Comparison of ENCODE assay signal across 8 mouse cellular contexts in the genomic region with DNA sequence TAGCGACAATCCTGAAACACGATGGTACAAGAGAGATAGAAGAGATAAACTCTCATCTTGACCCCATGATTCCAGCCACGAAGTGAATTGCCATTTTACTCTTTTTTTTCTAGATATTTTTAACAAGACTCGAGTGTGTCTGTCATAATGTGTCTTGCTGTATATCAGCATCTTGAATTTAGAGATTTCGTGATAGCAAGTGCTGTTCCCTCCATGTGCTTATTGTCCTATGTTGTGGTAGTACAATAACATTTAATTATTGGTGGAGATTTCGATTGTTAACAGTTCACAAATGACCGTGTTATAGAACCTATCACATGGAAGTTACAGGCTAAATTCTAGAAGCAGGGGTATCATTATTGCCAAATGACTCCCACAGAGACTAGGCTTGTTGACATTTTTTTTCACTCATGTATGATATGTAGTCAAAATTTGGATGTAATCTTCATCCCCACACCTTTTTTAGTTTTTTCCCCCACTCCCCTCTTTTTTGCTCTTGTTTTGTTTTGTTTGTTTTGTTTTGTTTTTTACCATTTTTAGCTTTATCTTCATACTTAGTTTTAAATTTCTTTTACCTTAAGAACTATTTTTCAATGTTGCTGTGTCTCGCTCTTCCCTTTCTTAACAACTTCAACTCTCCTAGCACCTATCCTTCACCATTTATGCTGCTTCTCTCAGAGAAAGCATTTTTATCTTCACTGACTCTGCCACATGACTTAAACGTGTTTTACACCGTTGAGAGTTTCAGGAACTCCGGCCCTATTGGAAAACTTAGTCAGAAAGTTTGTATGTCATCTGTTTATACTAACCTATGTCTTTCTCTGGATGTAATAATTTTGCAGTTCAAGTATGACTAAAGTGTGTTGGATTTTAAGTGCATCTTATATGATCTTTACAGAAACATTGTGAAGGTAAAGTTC. TPM values are rescaled to one million over a fixed set of nuclear protein-coding genes. Genes with fewer than 3 reads are reported as not detected.
A peak's percentile ranks its signal among the peaks of the same experiment; 100 is the strongest.
DNase-seq lines count a peak whose midpoint lies in the region; ATAC-seq lines count a peak whose summit lies in the region.

No protein-coding gene starts in this region.

- WGBS in kidney, embryonic 14.5 days, result 37% methylated on average over 11 of the region's 11 CpGs
- 41% methylated on average over 11 of the region's 11 CpGs for WGBS in hindbrain, embryonic 14.5 days
- 40% methylated on average over 11 of the region's 11 CpGs for WGBS in midbrain, embryonic 14.5 days

- H3K4me2 ChIP-seq in kidney, embryonic 14.5 days (replicated peaks; ENCODE audit: low read depth, low read length), result peak overlapping the region; percentile 71
- H3K4me2 ChIP-seq in hindbrain, embryonic 14.5 days (replicated peaks), result peak overlapping the region; percentile 82
- peak overlapping the region; percentile 64 for H3K4me2 ChIP-seq in midbrain, embryonic 14.5 days (ENCODE audit: low read length)

- peaks cover 10% of the 10 kb centered on the region; the same call in 1 of the 2 replicates for H3K36me3 ChIP-seq in kidney, embryonic 14.5 days (ENCODE audit: control insufficient read depth, insufficient read depth, low read length)
- H3K36me3 ChIP-seq in hindbrain, embryonic 14.5 days (replicated peaks; ENCODE audit: control insufficient read depth, insufficient read depth), result peaks cover 20% of the 10 kb centered on the region
- H3K36me3 ChIP-seq in midbrain, embryonic 14.5 days (ENCODE audit: control insufficient read depth, insufficient read depth, low read length), result peaks cover 7% of the 10 kb centered on the region

- H3K4me1 ChIP-seq in kidney, embryonic 14.5 days (ENCODE audit: control insufficient read depth, insufficient read depth, low read length), result peaks cover 9% of the 10 kb centered on the region; the same call in 1 of the 2 replicates
- H3K4me1 ChIP-seq in brown adipose tissue, adult 24 weeks (ENCODE audit: control insufficient read depth, insufficient read depth, insufficient read length, low read length), result peaks cover 10% of the 10 kb centered on the region; the same call in 1 of the 2 replicates
- peaks cover 36% of the 10 kb centered on the region for H3K4me1 ChIP-seq in hindbrain, embryonic 14.5 days (replicated peaks; ENCODE audit: control insufficient read depth, insufficient read depth, low read length)
- H3K4me1 ChIP-seq in midbrain, embryonic 14.5 days (ENCODE audit: control insufficient read depth, insufficient read depth, low read length), result peaks cover 19% of the 10 kb centered on the region

- peak overlapping the region; percentile 77 for H3K9ac ChIP-seq in kidney, embryonic 14.5 days (ENCODE audit: low read depth, low read length)
- H3K9ac ChIP-seq in hindbrain, embryonic 14.5 days, result peak overlapping the region; percentile 90
- H3K9ac ChIP-seq in midbrain, embryonic 14.5 days (replicated peaks; ENCODE audit: low read length), result peak overlapping the region; percentile 83

- ATAC-seq in kidney, embryonic 14.5 days (ENCODE audit: low FRiP score, low TSS enrichment), result no peak
- ATAC-seq in hindbrain, embryonic 14.5 days (ENCODE audit: low FRiP score), result no peak
- ATAC-seq in midbrain, embryonic 14.5 days (ENCODE audit: low FRiP score, low TSS enrichment), result no peak

- H3K4me3 ChIP-seq in kidney, embryonic 14.5 days (ENCODE audit: low read length), result peak overlapping the region; percentile 62
- H3K4me3 ChIP-seq in brown adipose tissue, adult 24 weeks (ENCODE audit: insufficient read depth, low read depth, low read length), result peak overlapping the region; percentile 81
- peak overlapping the region; percentile 88 for H3K4me3 ChIP-seq in hindbrain, embryonic 14.5 days (replicated peaks; ENCODE audit: low read length)
- peak overlapping the region; percentile 79 for H3K4me3 ChIP-seq in midbrain, embryonic 14.5 days (replicated peaks; ENCODE audit: low read depth, low read length)

- no peak for DNase-seq in kidney, adult 9 months
- no peak for DNase-seq in hindbrain, embryonic 14.5 days (ENCODE audit: low spot score)
- DNase-seq in midbrain, embryonic 14.5 days, result no peak
- DNase-seq in layer of hippocampus, adult 8-10 months (ENCODE audit: low spot score in 2 of 2), result no peak
- DNase-seq in layer of hippocampus, adult 11-12 months (ENCODE audit: low spot score), result no peak
- no peak for DNase-seq in cerebellum, adult 18-20 months

- H3K9me3 ChIP-seq in kidney, embryonic 14.5 days (ENCODE audit: control insufficient read depth, low read length), result no peaks in the 10 kb centered on the region
- no peaks in the 10 kb centered on the region for H3K9me3 ChIP-seq in hindbrain, embryonic 14.5 days (ENCODE audit: control insufficient read depth, low read length)
- no peaks in the 10 kb centered on the region for H3K9me3 ChIP-seq in midbrain, embryonic 14.5 days (ENCODE audit: control insufficient read depth, low read length)

- no peaks in the 10 kb centered on the region for H3K27me3 ChIP-seq in kidney, embryonic 14.5 days (ENCODE audit: control insufficient read depth, insufficient read depth, low read length)
- no peaks in the 10 kb centered on the region for H3K27me3 ChIP-seq in hindbrain, embryonic 14.5 days (ENCODE audit: control insufficient read depth, insufficient read depth, low read length)
- H3K27me3 ChIP-seq in midbrain, embryonic 14.5 days (ENCODE audit: control insufficient read depth, insufficient read depth, low read length), result no peaks in the 10 kb centered on the region

- H3K27ac ChIP-seq in kidney, embryonic 14.5 days (ENCODE audit: low read depth, low read length), result no peak overlapping the region; the same call in 1 of the 2 replicates
- peak overlapping the region; percentile 84; the same call in 1 of the 2 replicates for H3K27ac ChIP-seq in brown adipose tissue, adult 24 weeks (replicated peaks; ENCODE audit: low read depth, low read length)
- peak overlapping the region; percentile 88 for H3K27ac ChIP-seq in hindbrain, embryonic 14.5 days
- H3K27ac ChIP-seq in midbrain, embryonic 14.5 days (replicated peaks; ENCODE audit: low read depth, low read length), result peak overlapping the region; percentile 84; the same call in 1 of the 2 replicates

RNA-seq across cellular contexts. Expression of a gene that starts 2.4 kb away (rescaled TPM):
- 174 and 188 TPM in 2 replicates for polyA plus RNA-seq in kidney, embryonic 14.5 days (2014; fragmentation: Nextera tagmentation; extraction: Ambion mirVana)
- 83.9 and 86.9 TPM in 2 replicates for polyA plus RNA-seq in brown adipose tissue, adult 24 weeks (2012; ENCODE audit: insufficient read depth, insufficient read length, missing spikeins)
- 180 and 182 TPM in 2 replicates for polyA plus RNA-seq in hindbrain, embryonic 14.5 days (2014; fragmentation: Nextera tagmentation; extraction: Ambion mirVana)
- 176 and 187 TPM in 2 replicates for polyA plus RNA-seq in midbrain, embryonic 14.5 days (2014; fragmentation: Nextera tagmentation; extraction: Ambion mirVana)
- total RNA-seq in layer of hippocampus, adult 8-10 months (2022), result 100 to 1,000 TPM in 3 of 4 experiments, 10 to 100 TPM in 1; 99.3 to 117 (median 115) TPM

RNA-seq across cellular contexts. Expression of a gene that starts 2.4 kb away (rescaled TPM):
- 92.6 and 99.3 TPM in 2 replicates for polyA plus RNA-seq in kidney, embryonic 14.5 days (2014; fragmentation: Nextera tagmentation; extraction: Ambion mirVana)
- polyA plus RNA-seq in brown adipose tissue, adult 24 weeks (2012; ENCODE audit: insufficient read depth, insufficient read length, missing spikeins), result 16.8 and 19.9 TPM in 2 replicates
- polyA plus RNA-seq in hindbrain, embryonic 14.5 days (2014; fragmentation: Nextera tagmentation; extraction: Ambion mirVana), result 64.5 and 65.9 TPM in 2 replicates
- polyA plus RNA-seq in midbrain, embryonic 14.5 days (2014; fragmentation: Nextera tagmentation; extraction: Ambion mirVana), result 75.4 and 76.2 TPM in 2 replicates
- 10 to 100 TPM; 31.6 to 37.6 (median 34.0) TPM for total RNA-seq in layer of hippocampus, adult 8-10 months (2022)

RNA-seq across cellular contexts. Expression of a gene that starts 50.5 kb away (rescaled TPM):
- polyA plus RNA-seq in kidney, embryonic 14.5 days (2014; fragmentation: Nextera tagmentation; extraction: Ambion mirVana), result 95.9 and 101 TPM in 2 replicates
- 426 and 475 TPM in 2 replicates for polyA plus RNA-seq in brown adipose tissue, adult 24 weeks (2012; ENCODE audit: insufficient read depth, insufficient read length, missing spikeins)
- 74.8 and 82.5 TPM in 2 replicates for polyA plus RNA-seq in hindbrain, embryonic 14.5 days (2014; fragmentation: Nextera tagmentation; extraction: Ambion mirVana)
- polyA plus RNA-seq in midbrain, embryonic 14.5 days (2014; fragmentation: Nextera tagmentation; extraction: Ambion mirVana), result 72.5 and 88.4 TPM in 2 replicates
- total RNA-seq in layer of hippocampus, adult 8-10 months (2022), result 10 to 100 TPM; 69.8 to 85.6 (median 79.1) TPM
